Mouse (Mus musculus): ENCODE measurements around the gene Sis. TPM values are rescaled to one million over a fixed set of nuclear protein-coding genes. Genes with fewer than 3 reads are reported as not detected.

Gene Sis
- not detected in 2 replicates for polyA plus RNA-seq (2014; fragmentation: Nextera tagmentation; extraction: Ambion mirVana)

- H3K4me3 ChIP-seq (ENCODE audit: low read depth, low read length), result no peak within 1 kb of the TSS
- H3K9ac ChIP-seq (replicated peaks; ENCODE audit: low read depth, low read length), result no peak within 1 kb of the TSS
- no peak within 1 kb of the TSS for H3K4me2 ChIP-seq (replicated peaks; ENCODE audit: low read depth, low read length)
- no peaks in the 10 kb centered on the region for H3K27me3 ChIP-seq (ENCODE audit: control insufficient read depth, insufficient read depth, low read length)
- no peaks in the 10 kb centered on the region for H3K4me1 ChIP-seq (ENCODE audit: control insufficient read depth, insufficient read depth, low read length)
- H3K9me3 ChIP-seq (ENCODE audit: control insufficient read depth, low read depth, low read length), result no peaks in the 10 kb centered on the region
- no peaks in the 10 kb centered on the region for H3K36me3 ChIP-seq (ENCODE audit: control insufficient read depth, insufficient read depth, low read length)
- no peak within 1 kb of the TSS for H3K27ac ChIP-seq (ENCODE audit: low read length)
- ATAC-seq (ENCODE audit: insufficient number of reproducible peaks, insufficient read depth, low FRiP score, low read depth), result no peak
Observed at GRCm38 (mm10) chr3:72967675-72968074, at the start of gene Sis. Gene Sis (minus strand): TSS chr3:72967863.

GRCm38 (mm10) chr3:73006045-73006444 lies 38.4 kb upstream of the Sis start:
- 22% methylated on average over 4 of the region's 6 CpGs for WGBS
- Histone ChIP-seq H3K9me3 (ENCODE audit: control insufficient read depth, low read depth, low read length) (no peaks in the 10 kb centered on the region), H3K4me3 (ENCODE audit: low read depth, low read length) (no peak overlapping the region), H3K4me2 (replicated peaks; ENCODE audit: low read depth, low read length) (no peak overlapping the region), H3K27me3 (ENCODE audit: control insufficient read depth, insufficient read depth, low read length) (no peaks in the 10 kb centered on the region), H3K36me3 (ENCODE audit: control insufficient read depth, insufficient read depth, low read length) (no peaks in the 10 kb centered on the region), H3K4me1 (ENCODE audit: control insufficient read depth, insufficient read depth, low read length) (no peaks in the 10 kb centered on the region), H3K27ac (ENCODE audit: low read length) (no peak overlapping the region), H3K9ac (replicated peaks; ENCODE audit: low read depth, low read length) (no peak overlapping the region)
- ATAC-seq (ENCODE audit: insufficient number of reproducible peaks, insufficient read depth, low FRiP score, low read depth), result no peak

- H3K9ac ChIP-seq (replicated peaks; ENCODE audit: low read depth, low read length), result no peak overlapping the region
- H3K4me2 ChIP-seq (replicated peaks; ENCODE audit: low read depth, low read length), result no peak overlapping the region
- ATAC-seq (ENCODE audit: insufficient number of reproducible peaks, insufficient read depth, low FRiP score, low read depth), result no peak
- H3K36me3 ChIP-seq (ENCODE audit: control insufficient read depth, insufficient read depth, low read length), result no peaks in the 10 kb centered on the region
- H3K27me3 ChIP-seq (ENCODE audit: control insufficient read depth, insufficient read depth, low read length), result no peaks in the 10 kb centered on the region
- WGBS, result 97% methylated on average over 4 of the region's 4 CpGs
- no peaks in the 10 kb centered on the region for H3K9me3 ChIP-seq (ENCODE audit: control insufficient read depth, low read depth, low read length)
- no peaks in the 10 kb centered on the region for H3K4me1 ChIP-seq (ENCODE audit: control insufficient read depth, insufficient read depth, low read length)
- no peak overlapping the region for H3K4me3 ChIP-seq (ENCODE audit: low read depth, low read length)
- no peak overlapping the region for H3K27ac ChIP-seq (ENCODE audit: low read length)
Observed at GRCm38 (mm10) chr3:73002933-73003696, 35.5 kb upstream of the Sis start.

DNA sequence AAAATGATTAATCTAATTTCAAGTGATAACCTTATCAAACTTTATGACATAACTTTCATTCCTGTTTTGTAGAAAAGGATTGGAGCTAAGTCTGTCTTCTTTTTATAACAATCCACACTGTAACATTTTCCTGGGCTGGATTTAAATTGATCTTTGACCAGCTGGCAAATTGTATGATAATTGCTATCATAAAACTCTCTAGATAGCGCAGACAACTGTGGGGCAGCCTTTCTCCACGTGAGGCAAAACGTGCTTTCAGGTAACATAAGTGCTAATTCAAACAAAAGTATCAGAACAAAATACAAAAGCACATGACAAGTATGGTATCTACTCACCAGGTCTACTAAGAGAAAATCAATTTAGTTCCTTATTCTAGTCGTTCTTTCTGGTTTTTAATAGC lies 29.9 kb upstream of the Sis start:
- Histone ChIP-seq H3K9me3 (ENCODE audit: control insufficient read depth, low read depth, low read length) (no peaks in the 10 kb centered on the region), H3K27me3 (ENCODE audit: control insufficient read depth, insufficient read depth, low read length) (no peaks in the 10 kb centered on the region), H3K9ac (replicated peaks; ENCODE audit: low read depth, low read length) (no peak overlapping the region), H3K4me1 (ENCODE audit: control insufficient read depth, insufficient read depth, low read length) (no peaks in the 10 kb centered on the region), H3K27ac (ENCODE audit: low read length) (no peak overlapping the region), H3K4me3 (ENCODE audit: low read depth, low read length) (no peak overlapping the region), H3K36me3 (ENCODE audit: control insufficient read depth, insufficient read depth, low read length) (no peaks in the 10 kb centered on the region), H3K4me2 (replicated peaks; ENCODE audit: low read depth, low read length) (no peak overlapping the region)
- ATAC-seq (ENCODE audit: insufficient number of reproducible peaks, insufficient read depth, low FRiP score, low read depth), result no peak
- 60% methylated on average over 4 of the region's 4 CpGs for WGBS

- Histone ChIP-seq H3K4me3 (ENCODE audit: low read depth, low read length) (no peak overlapping the region), H3K9me3 (ENCODE audit: control insufficient read depth, low read depth, low read length) (no peaks in the 10 kb centered on the region), H3K27ac (ENCODE audit: low read length) (no peak overlapping the region), H3K27me3 (ENCODE audit: control insufficient read depth, insufficient read depth, low read length) (no peaks in the 10 kb centered on the region), H3K4me1 (ENCODE audit: control insufficient read depth, insufficient read depth, low read length) (no peaks in the 10 kb centered on the region), H3K9ac (replicated peaks; ENCODE audit: low read depth, low read length) (no peak overlapping the region), H3K36me3 (ENCODE audit: control insufficient read depth, insufficient read depth, low read length) (no peaks in the 10 kb centered on the region), H3K4me2 (replicated peaks; ENCODE audit: low read depth, low read length) (no peak overlapping the region)
- WGBS, result 66% methylated on average over 2 of the region's 2 CpGs
- ATAC-seq (ENCODE audit: insufficient number of reproducible peaks, insufficient read depth, low FRiP score, low read depth), result no peak
Observed at GRCm38 (mm10) chr3:72990992-72991391, 23.3 kb upstream of the Sis start.

DNA sequence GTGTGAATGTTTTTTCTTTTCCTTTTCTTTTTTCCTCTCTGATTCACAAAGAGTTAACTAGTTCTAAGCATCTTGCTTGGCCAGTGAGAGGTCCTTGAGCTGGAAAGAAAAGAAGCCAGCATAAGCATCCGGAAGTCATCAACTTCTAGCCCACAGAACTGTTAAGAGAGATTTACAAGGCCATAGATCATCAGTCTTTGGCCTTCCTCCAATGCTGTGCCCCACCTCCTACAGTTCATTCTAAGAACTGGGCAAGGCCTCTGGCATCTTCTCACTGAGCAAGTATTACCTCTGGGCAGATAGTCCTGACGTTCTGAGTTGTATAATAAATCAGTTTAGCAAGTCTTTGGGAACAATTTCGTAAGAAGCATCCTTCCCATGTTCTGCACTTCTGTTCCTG lies 8.9 kb upstream of the Sis start:
- no peaks in the 10 kb centered on the region for H3K27me3 ChIP-seq (ENCODE audit: control insufficient read depth, insufficient read depth, low read length)
- ATAC-seq (ENCODE audit: insufficient number of reproducible peaks, insufficient read depth, low FRiP score, low read depth), result no peak
- no peak overlapping the region for H3K4me3 ChIP-seq (ENCODE audit: low read depth, low read length)
- H3K9me3 ChIP-seq (ENCODE audit: control insufficient read depth, low read depth, low read length), result no peaks in the 10 kb centered on the region
- H3K27ac ChIP-seq (ENCODE audit: low read length), result no peak overlapping the region
- no peaks in the 10 kb centered on the region for H3K4me1 ChIP-seq (ENCODE audit: control insufficient read depth, insufficient read depth, low read length)
- 38% methylated on average over 3 of the region's 3 CpGs for WGBS
- H3K4me2 ChIP-seq (replicated peaks; ENCODE audit: low read depth, low read length), result no peak overlapping the region
- no peaks in the 10 kb centered on the region for H3K36me3 ChIP-seq (ENCODE audit: control insufficient read depth, insufficient read depth, low read length)
- no peak overlapping the region for H3K9ac ChIP-seq (replicated peaks; ENCODE audit: low read depth, low read length)

DNA sequence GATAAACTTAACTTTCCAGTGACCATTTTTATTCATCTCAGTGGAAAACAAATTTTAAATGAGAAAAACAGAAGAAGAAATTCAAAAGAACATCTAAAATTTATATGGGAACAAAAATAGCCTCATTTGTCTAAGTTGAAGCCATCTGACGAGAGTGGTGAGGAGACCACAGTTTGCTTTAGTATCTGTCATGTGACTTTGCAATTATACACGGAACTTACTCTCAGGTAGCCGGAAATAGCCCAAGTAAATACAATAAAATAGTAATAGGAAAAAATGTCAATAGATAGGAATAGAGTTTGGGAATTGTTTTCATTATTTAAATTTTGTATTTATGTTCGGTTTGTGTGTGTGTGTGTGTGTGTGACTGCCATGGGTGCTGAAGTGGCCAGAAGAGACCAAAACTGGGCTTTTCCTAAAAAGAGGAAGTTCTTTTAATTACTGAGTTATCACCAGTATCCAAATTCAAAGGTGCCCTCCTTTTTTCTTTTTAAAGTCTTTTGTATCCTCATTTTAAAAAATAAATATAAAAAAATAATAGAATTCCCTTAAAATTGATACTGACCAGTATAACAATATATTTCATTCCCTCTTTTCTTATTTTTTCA lies 48.6 kb downstream of the Sis start:
- H3K27ac ChIP-seq (ENCODE audit: low read length), result no peak overlapping the region
- no peak overlapping the region for H3K4me3 ChIP-seq (ENCODE audit: low read depth, low read length)
- ATAC-seq (ENCODE audit: insufficient number of reproducible peaks, insufficient read depth, low FRiP score, low read depth), result no peak
- H3K9ac ChIP-seq (replicated peaks; ENCODE audit: low read depth, low read length), result no peak overlapping the region
- 76% methylated on average over 4 of the region's 4 CpGs for WGBS
- H3K36me3 ChIP-seq (ENCODE audit: control insufficient read depth, insufficient read depth, low read length), result no peaks in the 10 kb centered on the region
- H3K4me2 ChIP-seq (replicated peaks; ENCODE audit: low read depth, low read length), result no peak overlapping the region
- no peaks in the 10 kb centered on the region for H3K4me1 ChIP-seq (ENCODE audit: control insufficient read depth, insufficient read depth, low read length)
- H3K9me3 ChIP-seq (ENCODE audit: control insufficient read depth, low read depth, low read length), result no peaks in the 10 kb centered on the region
- no peaks in the 10 kb centered on the region for H3K27me3 ChIP-seq (ENCODE audit: control insufficient read depth, insufficient read depth, low read length)

DNA sequence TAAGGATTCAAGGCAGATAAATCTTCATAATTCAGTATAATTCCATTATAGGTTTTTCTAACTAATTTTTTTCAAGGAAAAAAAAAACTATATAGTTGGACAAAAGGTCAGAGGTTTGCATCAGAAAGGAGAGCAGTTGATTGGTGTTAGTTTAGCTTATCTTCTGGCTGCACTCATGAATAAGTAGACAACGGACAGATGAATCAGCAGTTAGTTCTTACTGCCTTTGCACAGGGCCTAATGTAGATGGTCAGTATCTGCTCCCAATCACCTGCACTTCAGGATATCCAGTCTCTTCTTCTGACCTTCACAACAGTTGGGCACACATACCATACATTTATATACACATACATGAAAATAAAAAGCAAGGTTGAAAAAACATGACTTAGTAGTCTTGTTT lies 85.2 kb downstream of the Sis start:
- no peaks in the 10 kb centered on the region for H3K27me3 ChIP-seq (ENCODE audit: control insufficient read depth, insufficient read depth, low read length)
- no peak overlapping the region for H3K4me3 ChIP-seq (ENCODE audit: low read depth, low read length)
- no peaks in the 10 kb centered on the region for H3K36me3 ChIP-seq (ENCODE audit: control insufficient read depth, insufficient read depth, low read length)
- no peaks in the 10 kb centered on the region for H3K9me3 ChIP-seq (ENCODE audit: control insufficient read depth, low read depth, low read length)
- no peak overlapping the region for H3K4me2 ChIP-seq (replicated peaks; ENCODE audit: low read depth, low read length)
- H3K4me1 ChIP-seq (ENCODE audit: control insufficient read depth, insufficient read depth, low read length), result no peaks in the 10 kb centered on the region
- no peak overlapping the region for H3K9ac ChIP-seq (replicated peaks; ENCODE audit: low read depth, low read length)
- 85% methylated on average over 1 of the region's 1 CpGs for WGBS
- no peak overlapping the region for H3K27ac ChIP-seq (ENCODE audit: low read length)
- no peak for ATAC-seq (ENCODE audit: insufficient number of reproducible peaks, insufficient read depth, low FRiP score, low read depth)

- Histone ChIP-seq H3K36me3 (ENCODE audit: control insufficient read depth, insufficient read depth, low read length) (no peaks in the 10 kb centered on the region), H3K27ac (ENCODE audit: low read length) (no peak overlapping the region), H3K4me3 (ENCODE audit: low read depth, low read length) (no peak overlapping the region), H3K9me3 (ENCODE audit: control insufficient read depth, low read depth, low read length) (no peaks in the 10 kb centered on the region), H3K27me3 (ENCODE audit: control insufficient read depth, insufficient read depth, low read length) (no peaks in the 10 kb centered on the region), H3K4me2 (replicated peaks; ENCODE audit: low read depth, low read length) (no peak overlapping the region), H3K9ac (replicated peaks; ENCODE audit: low read depth, low read length) (no peak overlapping the region), H3K4me1 (ENCODE audit: control insufficient read depth, insufficient read depth, low read length) (no peaks in the 10 kb centered on the region)
- no peak for ATAC-seq (ENCODE audit: insufficient number of reproducible peaks, insufficient read depth, low FRiP score, low read depth)
Observed at GRCm38 (mm10) chr3:72868141-72868540, 99.5 kb downstream of the Sis start.

Data from stomach, embryonic 14.5 days (tissue).